Mouse (Mus musculus) cortical plate, adult 2 months (tissue): Measurements from ENCODE around the gene Zfp760.

Source experiments
- CTCF ChIP-seq: fragments of 200-500 bp; IDR thresholded peaks from 2 replicates; pipeline ENCODE4 v1.5.1; 2011; ENCODE audit warnings: mild to moderate bottlenecking, control low read depth, low read length; ENCODE audit not compliant: insufficient read depth; ENCODE audit errors: extremely low read depth
- POLR2A ChIP-seq: fragments of 200-500 bp; IDR thresholded peaks from 2 replicates; pipeline ENCODE4 v1.6.1; 2011; ENCODE audit warnings: mild to moderate bottlenecking, low read length, control low read depth; ENCODE audit not compliant: insufficient read depth; ENCODE audit errors: extremely low read depth

DNA sequence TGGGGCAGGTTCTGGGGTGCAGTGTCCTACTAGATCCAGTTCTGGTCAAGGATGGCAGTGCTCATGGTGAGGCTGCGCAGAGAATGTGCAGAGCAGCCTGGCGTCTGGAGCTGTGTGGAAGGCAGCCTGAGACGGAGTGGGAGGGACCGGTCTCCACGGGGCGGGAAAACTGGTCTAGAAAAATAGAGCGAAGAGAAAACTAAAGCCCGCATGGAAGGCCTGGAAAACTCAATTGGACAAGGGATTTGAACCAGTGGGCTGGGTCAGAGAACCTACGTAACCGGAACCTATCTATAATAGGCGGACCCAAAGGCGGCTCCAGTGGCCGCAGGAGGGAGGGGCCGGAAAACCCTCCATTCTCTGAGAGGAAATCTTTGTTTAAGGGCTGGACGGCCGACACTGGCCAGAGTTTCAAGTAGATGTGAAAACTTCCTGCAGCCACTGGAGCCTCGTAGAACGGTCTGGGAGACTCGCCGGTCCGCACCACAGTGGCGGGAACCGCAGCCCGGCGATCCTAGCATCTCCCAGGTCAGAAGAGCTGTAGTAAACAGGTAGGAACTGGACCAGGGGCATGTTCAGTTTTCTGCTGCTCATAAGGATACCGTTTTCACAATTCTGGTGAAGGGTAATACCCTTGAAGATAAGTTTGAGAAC, at the start of gene Zfp760:
- TF ChIP-seq POLR2A (0 out of 2 replicates have a peak, but pooled peaks have one; percentile 38), CTCF (no peak)
